Mouse (Mus musculus) CH12.LX (cell line): Measurements from ENCODE around the gene Cfhr2.

Experiments
- BHLHE40 ChIP-seq: IDR thresholded peaks from 2 replicates; pipeline ENCODE4 v1.6.1; 2011; ENCODE audit warnings: mild to moderate bottlenecking, low read depth, low read length, improper control_type of control experiment
- CTCF ChIP-seq, 2 experiments: IDR thresholded peaks in 1 of 2; conservative IDR thresholded peaks in 1 of 2; 2 replicates each; pipeline ENCODE4 v1.5.1; 2011 to 2012; ENCODE audit warnings: low read depth in 2 of 2, low read length in 2 of 2, improper control_type of control experiment in 1 of 2, inconsistent platforms in 1 of 2, mild to moderate bottlenecking in 1 of 2, moderate library complexity in 1 of 2
- E2F4 ChIP-seq: IDR thresholded peaks from 2 replicates; pipeline ENCODE4 v1.6.1; 2011; ENCODE audit warnings: low read depth, low read length, improper control_type of control experiment; ENCODE audit not compliant: insufficient replicate concordance
- HCFC1 ChIP-seq: IDR thresholded peaks from 2 replicates; pipeline ENCODE4 v1.6.1; 2012; ENCODE audit warnings: low read depth, mild to moderate bottlenecking, inconsistent platforms, low read length, improper control_type of control experiment
- MAFK ChIP-seq: IDR thresholded peaks from 2 replicates; pipeline ENCODE4 v1.6.1; 2011; ENCODE audit warnings: low read length, improper control_type of control experiment; ENCODE audit not compliant: insufficient replicate concordance
- POLR2A ChIP-seq: IDR thresholded peaks from 2 replicates; pipeline ENCODE4 v1.6.1; 2011; ENCODE audit warnings: low read depth, mild to moderate bottlenecking, improper control_type of control experiment, low read length
- RCOR1 ChIP-seq: conservative IDR thresholded peaks from 2 replicates; pipeline ENCODE4 v1.6.1; 2012; ENCODE audit warnings: low read depth, mild to moderate bottlenecking, inconsistent platforms, low read length, improper control_type of control experiment
- SMC3 ChIP-seq: IDR thresholded peaks from 2 replicates; pipeline ENCODE4 v1.6.1; 2011; ENCODE audit warnings: low read depth, low read length, improper control_type of control experiment
- USF1 ChIP-seq: IDR thresholded peaks from 2 replicates; pipeline ENCODE4 v1.6.1; 2014; ENCODE audit warnings: low read depth, mild to moderate bottlenecking, inconsistent platforms, low read length, improper control_type of control experiment

DNA sequence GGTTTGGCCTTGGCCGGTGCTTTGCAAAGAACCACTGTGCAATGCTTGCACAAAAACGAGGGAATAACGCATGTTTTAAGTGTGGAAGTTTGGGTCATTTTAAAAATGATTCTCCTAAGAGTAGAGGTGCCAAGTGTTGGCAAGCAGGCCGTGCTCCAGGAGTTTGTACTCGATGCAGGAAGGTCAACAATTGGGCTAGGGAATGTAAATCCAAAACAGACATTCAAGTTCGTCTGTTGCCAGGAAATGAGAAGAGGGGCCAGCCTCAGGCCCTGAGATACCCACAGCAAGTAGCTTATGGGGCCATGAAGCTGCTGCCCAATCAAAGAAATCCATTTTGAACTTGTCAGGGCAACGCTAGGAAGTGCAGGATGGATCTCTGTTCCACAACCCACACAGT is 18.8 kb downstream of the Cfhr2 start:
- no peak for TF ChIP-seq BHLHE40
- no peak for TF ChIP-seq E2F4
- TF ChIP-seq CTCF (conservative IDR thresholded peaks at IDR 0.05 in 1 of 2, IDR thresholded peaks at IDR 0.05 in 1 of 2; ENCODE audit: low read depth in 2 of 2, low read length in 2 of 2): no peak
- no peak for TF ChIP-seq POLR2A
- TF ChIP-seq HCFC1: no peak
- no peak for TF ChIP-seq MAFK
- TF ChIP-seq SMC3: no peak
- TF ChIP-seq USF1: no peak
- TF ChIP-seq RCOR1: no peak
